Mouse (Mus musculus) heart, postnatal 0 days (tissue): ENCODE measurements at regions not wholly inside any gene's neighbourhood (a gene's known extent, or its start where the extent isn't known, plus 50 kb on each side); places are given as distances from the start of the nearest gene placed in this dataset.

Experiments used
- CTCF ChIP-seq: IDR thresholded peaks from 2 replicates; pipeline ENCODE4 v1.5.1; 2016; ENCODE audit warnings: antibody characterized with exemption, control low read depth, low read depth
- EP300 ChIP-seq: IDR thresholded peaks from 2 replicates; pipeline ENCODE4 v1.6.1; 2016; ENCODE audit warnings: antibody characterized with exemption, low read depth

DNA sequence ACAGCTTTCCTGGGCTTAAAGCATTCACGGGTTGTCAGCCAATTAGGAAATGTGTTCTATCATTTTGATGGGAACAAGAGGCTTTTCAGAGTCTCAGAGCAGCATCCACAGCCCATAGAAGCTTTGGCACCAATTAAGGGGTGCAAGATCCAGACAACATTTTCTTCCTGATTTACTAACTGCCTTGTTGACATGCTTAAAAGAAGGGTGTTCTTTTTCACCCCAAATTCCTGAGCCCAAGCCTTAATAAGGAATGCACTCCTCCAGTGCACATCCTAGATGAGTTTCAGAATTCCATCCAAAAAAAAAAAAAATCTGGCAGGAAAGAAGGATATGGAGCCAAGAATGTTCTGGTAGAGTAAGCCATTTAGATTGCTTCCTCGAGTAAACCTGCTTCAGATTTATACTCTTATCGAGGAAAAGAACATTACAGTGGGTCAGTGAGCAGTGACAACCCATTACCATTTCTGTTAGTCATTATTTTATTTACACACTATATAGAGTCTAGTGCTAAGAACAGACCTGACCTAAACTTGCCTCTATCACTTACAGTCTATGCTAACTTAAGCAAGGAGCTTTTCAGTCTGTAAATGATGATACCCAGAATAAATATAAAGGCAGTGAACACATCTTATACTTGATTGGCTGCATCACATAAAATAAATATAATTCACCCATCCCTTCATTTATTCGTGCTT lies 137.2 kb downstream of the Cth start:
- TF ChIP-seq CTCF = no peak
- TF ChIP-seq EP300 = no peak
